Mouse (Mus musculus): ENCODE results near the gene Mkrn1.

- no peak for TF ChIP-seq CTCF (IDR thresholded peaks at IDR 0.05; ENCODE audit: borderline replicate concordance, extremely low read depth, insufficient read depth, insufficient read length)
- no peak for TF ChIP-seq POLR2A (IDR thresholded peaks at IDR 0.05; ENCODE audit: borderline replicate concordance, extremely low read depth, insufficient read depth, insufficient read length, poor library complexity, severe bottlenecking)
These were observed 43.5 kb downstream of the Mkrn1 start for GRCm38 (mm10) chr6:39376775-39377174.
